Mouse (Mus musculus): ENCODE data around the gene Tango6. TPM values are rescaled to one million over a fixed set of nuclear protein-coding genes. Genes with fewer than 3 reads are reported as not detected.

Tango6 gene
- total and polyA plus RNA-seq, 2 experiments from 2014 or later = 4.0 to 7.1 TPM

DNA sequence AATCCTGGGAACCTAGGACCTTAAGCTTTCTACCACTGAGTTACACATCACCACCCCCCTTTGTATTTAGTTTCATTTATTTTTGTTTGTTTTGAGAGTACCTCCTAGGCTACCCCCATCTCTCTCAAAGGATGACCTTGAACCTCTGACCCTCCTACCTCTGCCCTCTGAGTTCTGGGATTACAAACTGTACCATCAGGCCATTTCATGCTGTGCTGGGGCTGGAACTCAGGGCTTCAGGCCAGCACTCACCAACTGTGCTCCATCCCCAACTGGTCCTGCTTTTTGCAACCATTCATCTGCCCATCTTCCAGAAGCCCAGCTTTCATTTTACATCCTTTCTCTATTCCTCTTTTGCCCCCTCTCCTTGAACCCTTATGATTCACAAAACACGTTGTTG, 81.7 kb downstream of the Tango6 start:
- ATAC-seq = no peak
- no peak overlapping the region for H3K4me2 ChIP-seq (ENCODE audit: low read depth, low read length)
- H3K9me3 ChIP-seq (ENCODE audit: low read length) = no peaks in the 10 kb centered on the region
- H3K27me3 ChIP-seq (ENCODE audit: insufficient read depth, low read length) = no peaks in the 10 kb centered on the region
- TF ChIP-seq CTCF (IDR thresholded peaks at IDR 0.05; ENCODE audit: low read depth) = no peak
- H3K27ac ChIP-seq = no peak overlapping the region
- H3K4me3 ChIP-seq (ENCODE audit: low read length) = no peak overlapping the region
- 81% methylated on average over 1 of the region's 1 CpGs for WGBS
- peaks cover 7% of the 10 kb centered on the region for H3K4me1 ChIP-seq (ENCODE audit: insufficient read depth, low read length)
- H3K9ac ChIP-seq (replicated peaks; ENCODE audit: low read length) = no peak overlapping the region
- H3K36me3 ChIP-seq (ENCODE audit: insufficient read depth, low read length) = no peaks in the 10 kb centered on the region
- no peak for DNase-seq (ENCODE audit: low spot score)

DNA sequence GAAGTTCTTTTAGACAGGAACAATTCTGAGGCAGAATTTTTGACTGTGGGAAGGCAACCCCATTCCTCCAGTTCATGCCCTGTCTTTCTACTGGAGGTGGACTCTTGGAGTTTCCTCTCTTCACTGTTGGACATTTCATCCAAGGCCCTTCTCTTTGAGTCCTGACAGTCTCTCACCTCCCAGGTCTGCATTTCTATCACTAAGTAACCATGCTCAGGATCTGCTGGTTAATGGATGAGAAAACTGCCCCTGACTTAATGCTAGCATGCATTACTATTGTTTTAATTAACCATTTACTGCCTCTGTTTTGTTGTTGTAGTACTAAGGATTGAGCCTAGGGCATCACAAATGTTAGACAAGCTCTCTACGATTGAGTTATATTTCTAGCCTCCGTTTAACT, 82.7 kb downstream of the Tango6 start:
- Histone ChIP-seq H3K4me3 (ENCODE audit: low read length) (no peak overlapping the region), H3K9ac (replicated peaks; ENCODE audit: low read length) (no peak overlapping the region), H3K9me3 (ENCODE audit: low read length) (no peaks in the 10 kb centered on the region), H3K27ac (no peak overlapping the region), H3K27me3 (ENCODE audit: insufficient read depth, low read length) (no peaks in the 10 kb centered on the region), H3K4me1 (ENCODE audit: insufficient read depth, low read length) (peaks cover 7% of the 10 kb centered on the region), H3K4me2 (ENCODE audit: low read depth, low read length) (no peak overlapping the region), H3K36me3 (ENCODE audit: insufficient read depth, low read length) (no peaks in the 10 kb centered on the region)
- DNase-seq (ENCODE audit: low spot score) (no peak), ATAC-seq (no peak)
- no peak for TF ChIP-seq CTCF (IDR thresholded peaks at IDR 0.05; ENCODE audit: low read depth)
- WGBS = 96% methylated on average over 2 of the region's 2 CpGs

- 66% methylated on average over 5 of the region's 5 CpGs for WGBS
- H3K4me1 ChIP-seq (ENCODE audit: insufficient read depth, low read length) = peaks cover 5% of the 10 kb centered on the region; the same call in 1 of the 2 replicates
- no peaks in the 10 kb centered on the region for H3K36me3 ChIP-seq (ENCODE audit: insufficient read depth, low read length)
- no peak overlapping the region for H3K9ac ChIP-seq (replicated peaks; ENCODE audit: low read length)
- ATAC-seq (no peak), DNase-seq (ENCODE audit: low spot score) (peak; percentile 7)
- no peaks in the 10 kb centered on the region for H3K9me3 ChIP-seq (ENCODE audit: low read length)
- H3K27me3 ChIP-seq (ENCODE audit: insufficient read depth, low read length) = no peaks in the 10 kb centered on the region
- no peak overlapping the region for H3K4me3 ChIP-seq (ENCODE audit: low read length)
- TF ChIP-seq CTCF (IDR thresholded peaks at IDR 0.05; ENCODE audit: low read depth) = no peak
- no peak overlapping the region for H3K4me2 ChIP-seq (ENCODE audit: low read depth, low read length)
- H3K27ac ChIP-seq = no peak overlapping the region
Observed at GRCm38 (mm10) chr8:106766736-106767135, 83.9 kb downstream of the Tango6 start.

- no peaks in the 10 kb centered on the region for H3K36me3 ChIP-seq (ENCODE audit: insufficient read depth, low read length)
- no peak overlapping the region for H3K27ac ChIP-seq
- no peak for DNase-seq (ENCODE audit: low spot score)
- no peak for TF ChIP-seq CTCF (IDR thresholded peaks at IDR 0.05; ENCODE audit: low read depth)
- no peaks in the 10 kb centered on the region for H3K27me3 ChIP-seq (ENCODE audit: insufficient read depth, low read length)
- no peak overlapping the region for H3K4me2 ChIP-seq (ENCODE audit: low read depth, low read length)
- H3K9me3 ChIP-seq (ENCODE audit: low read length) = no peaks in the 10 kb centered on the region
- H3K4me1 ChIP-seq (ENCODE audit: insufficient read depth, low read length) = no peaks in the 10 kb centered on the region
- no peak overlapping the region for H3K4me3 ChIP-seq (ENCODE audit: low read length)
- H3K9ac ChIP-seq (replicated peaks; ENCODE audit: low read length) = no peak overlapping the region
- WGBS = 79% methylated on average over 13 of the region's 13 CpGs
- ATAC-seq = no peak
Observed at GRCm38 (mm10) chr8:106769147-106769805, 86.4 kb downstream of the Tango6 start.

DNA sequence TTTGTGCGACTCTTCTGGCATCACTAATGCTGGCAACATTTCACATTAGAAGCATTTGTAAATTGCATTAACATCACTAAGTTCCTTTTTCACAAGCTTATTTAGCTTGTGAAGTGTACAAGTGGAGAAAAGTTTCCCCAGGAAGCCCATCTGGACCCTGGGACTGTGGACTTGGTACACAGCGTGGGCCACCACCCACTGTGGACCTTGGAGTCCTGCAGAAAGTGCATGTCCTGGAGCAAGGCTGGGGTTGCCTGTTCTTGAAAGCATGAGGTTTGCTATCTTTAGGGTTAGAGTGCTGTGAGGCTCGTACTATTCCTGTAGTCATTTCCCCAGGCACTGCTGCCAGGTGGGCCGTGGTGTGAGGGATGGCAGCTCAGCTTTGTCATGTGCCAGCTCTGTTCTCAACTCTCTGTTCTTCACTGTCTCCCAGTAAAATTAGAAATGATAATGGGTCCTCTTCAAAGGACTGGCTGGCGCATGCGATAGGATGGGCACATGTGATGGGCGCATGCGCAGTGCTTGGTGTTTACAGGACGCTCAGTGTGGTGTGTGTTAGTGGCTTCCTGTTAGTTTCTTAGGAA, 87.8 kb downstream of the Tango6 start:
- ATAC-seq (no peak), DNase-seq (ENCODE audit: low spot score) (no peak)
- no peak overlapping the region for H3K4me3 ChIP-seq (ENCODE audit: low read length)
- H3K4me2 ChIP-seq (ENCODE audit: low read depth, low read length) = no peak overlapping the region
- no peak overlapping the region for H3K27ac ChIP-seq
- no peaks in the 10 kb centered on the region for H3K27me3 ChIP-seq (ENCODE audit: insufficient read depth, low read length)
- H3K4me1 ChIP-seq (ENCODE audit: insufficient read depth, low read length) = no peaks in the 10 kb centered on the region
- WGBS = 84% methylated on average over 9 of the region's 9 CpGs
- no peaks in the 10 kb centered on the region for H3K36me3 ChIP-seq (ENCODE audit: insufficient read depth, low read length)
- no peaks in the 10 kb centered on the region for H3K9me3 ChIP-seq (ENCODE audit: low read length)
- TF ChIP-seq CTCF (IDR thresholded peaks at IDR 0.05; ENCODE audit: low read depth) = no peak
- H3K9ac ChIP-seq (replicated peaks; ENCODE audit: low read length) = no peak overlapping the region

- no peak for ATAC-seq
- 83% methylated on average over 6 of the region's 6 CpGs for WGBS
- TF ChIP-seq CTCF (IDR thresholded peaks at IDR 0.05; ENCODE audit: low read depth) = no peak
- Histone ChIP-seq H3K27ac (no peak overlapping the region), H3K9me3 (ENCODE audit: low read length) (no peaks in the 10 kb centered on the region), H3K27me3 (ENCODE audit: insufficient read depth, low read length) (no peaks in the 10 kb centered on the region), H3K9ac (replicated peaks; ENCODE audit: low read length) (no peak overlapping the region), H3K4me1 (ENCODE audit: insufficient read depth, low read length) (no peaks in the 10 kb centered on the region), H3K4me2 (ENCODE audit: low read depth, low read length) (no peak overlapping the region), H3K4me3 (ENCODE audit: low read length) (no peak overlapping the region), H3K36me3 (ENCODE audit: insufficient read depth, low read length) (no peaks in the 10 kb centered on the region)
- DNase-seq (ENCODE audit: low spot score) = no peak
Observed at GRCm38 (mm10) chr8:106772094-106772493, 89.2 kb downstream of the Tango6 start.

DNA sequence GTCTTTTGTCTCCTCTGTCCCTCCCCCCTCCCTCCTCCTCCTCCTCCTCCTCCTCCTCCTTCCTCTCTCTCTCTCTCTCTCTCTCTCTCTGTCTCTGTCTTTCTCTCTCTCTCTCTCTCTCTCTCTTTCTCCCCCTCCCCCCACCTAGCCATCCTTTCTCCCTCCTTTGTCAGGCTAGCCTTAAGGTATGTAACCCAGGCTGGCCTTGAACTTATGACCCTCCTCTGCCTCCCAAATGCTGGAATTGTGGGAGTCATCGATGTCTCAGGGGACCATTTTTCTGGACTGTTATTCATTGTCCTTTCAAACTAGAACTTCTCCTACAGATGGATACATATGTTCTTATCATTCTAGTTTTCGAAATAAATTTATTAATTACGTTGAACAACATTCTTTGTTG, 89.6 kb downstream of the Tango6 start:
- TF ChIP-seq CTCF (IDR thresholded peaks at IDR 0.05; ENCODE audit: low read depth) = no peak
- H3K9me3 ChIP-seq (ENCODE audit: low read length) = no peaks in the 10 kb centered on the region
- no peaks in the 10 kb centered on the region for H3K36me3 ChIP-seq (ENCODE audit: insufficient read depth, low read length)
- 95% methylated on average over 3 of the region's 3 CpGs for WGBS
- no peaks in the 10 kb centered on the region for H3K4me1 ChIP-seq (ENCODE audit: insufficient read depth, low read length)
- no peak overlapping the region for H3K4me3 ChIP-seq (ENCODE audit: low read length)
- H3K27me3 ChIP-seq (ENCODE audit: insufficient read depth, low read length) = no peaks in the 10 kb centered on the region
- H3K4me2 ChIP-seq (ENCODE audit: low read depth, low read length) = no peak overlapping the region
- no peak for ATAC-seq
- H3K27ac ChIP-seq = no peak overlapping the region
- no peak for DNase-seq (ENCODE audit: low spot score)
- H3K9ac ChIP-seq (replicated peaks; ENCODE audit: low read length) = no peak overlapping the region

Data from hindbrain, postnatal 0 days (tissue).